Mouse (Mus musculus): ENCODE results near the gene Rin2. TPM values are rescaled to one million over a fixed set of nuclear protein-coding genes. Genes with fewer than 3 reads are reported as not detected.
A peak's percentile ranks its signal among the peaks of the same experiment; 100 is the strongest.

Rin2 gene
- polyA plus RNA-seq, 1 experiment from 2014 or later, result 32.5 TPM

DNA sequence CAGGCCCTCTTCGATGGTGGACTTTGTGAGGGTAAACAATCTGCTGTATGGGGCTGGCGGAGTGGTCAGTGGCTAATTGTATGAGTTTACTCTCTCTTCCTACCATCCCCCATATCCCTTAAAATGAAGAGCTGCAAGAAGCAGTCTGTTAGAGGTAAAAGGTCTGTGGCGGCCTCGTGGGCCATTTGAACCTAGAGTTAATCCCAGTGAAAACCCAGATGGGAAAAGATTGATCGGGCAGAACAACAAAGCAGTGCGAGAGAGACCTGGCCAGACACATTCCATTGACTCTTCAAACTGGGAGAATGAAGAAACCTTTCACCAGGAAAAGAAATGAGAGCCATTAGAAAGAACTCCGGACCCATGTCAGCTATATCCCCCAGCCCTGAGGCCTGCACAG, 11.1 kb upstream of the Rin2 start:
- H3K4me2 ChIP-seq (replicated peaks; ENCODE audit: low read depth, low read length), result no peak overlapping the region

DNA sequence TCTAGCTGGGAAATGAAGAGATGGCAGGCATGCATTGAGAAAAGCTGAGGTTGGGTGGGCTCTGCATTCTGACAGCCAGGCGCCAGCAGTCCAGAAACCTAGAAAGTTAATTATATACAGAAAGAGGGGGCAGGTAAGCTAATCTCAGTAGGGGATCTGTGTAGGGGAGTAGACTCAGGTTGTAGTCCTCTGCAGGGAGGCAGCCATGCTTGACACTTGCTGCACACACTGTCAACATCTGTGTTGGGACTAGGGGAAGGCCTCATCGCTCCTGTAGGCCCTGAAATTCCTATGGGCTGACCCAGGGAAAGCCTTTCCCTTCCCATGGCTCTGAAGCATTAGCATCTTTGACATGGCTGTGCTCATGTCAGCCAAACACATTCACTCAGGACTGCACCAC, 10.7 kb upstream of the Rin2 start:
- WGBS, result 56% methylated on average over 2 of the region's 2 CpGs
- ATAC-seq (ENCODE audit: low FRiP score, low TSS enrichment), result peak; percentile 98
- H3K27ac ChIP-seq (ENCODE audit: low read length), result peak overlapping the region; percentile 96

More for the DNA sequence above, 11.1 kb upstream of the Rin2 start:
- ATAC-seq (ENCODE audit: low FRiP score, low TSS enrichment), result peak; percentile 58
- no peaks in the 10 kb centered on the region for H3K9me3 ChIP-seq (ENCODE audit: low read length)
- H3K4me3 ChIP-seq (ENCODE audit: low read length), result no peak overlapping the region
- no peak overlapping the region for H3K9ac ChIP-seq (replicated peaks; ENCODE audit: low read length)
- WGBS, result 62% methylated on average over 7 of the region's 7 CpGs
- H3K27me3 ChIP-seq (ENCODE audit: insufficient read depth, low read length), result no peaks in the 10 kb centered on the region
- no peaks in the 10 kb centered on the region for H3K36me3 ChIP-seq (ENCODE audit: insufficient read depth, low read length)
- peaks cover 14% of the 10 kb centered on the region; the same call in 1 of the 2 replicates for H3K4me1 ChIP-seq (ENCODE audit: insufficient read depth, low read length)
- H3K27ac ChIP-seq (ENCODE audit: low read length), result peak overlapping the region; percentile 96

GRCm38 (mm10) chr2:145668135-145668534, 6.9 kb upstream of the Rin2 start:
- H3K36me3 ChIP-seq (ENCODE audit: insufficient read depth, low read length), result no peaks in the 10 kb centered on the region
- H3K9me3 ChIP-seq (ENCODE audit: low read length), result no peaks in the 10 kb centered on the region
- no peaks in the 10 kb centered on the region for H3K27me3 ChIP-seq (ENCODE audit: insufficient read depth, low read length)
- no peak overlapping the region for H3K9ac ChIP-seq (replicated peaks; ENCODE audit: low read length)
- no peak overlapping the region for H3K27ac ChIP-seq (ENCODE audit: low read length)
- H3K4me3 ChIP-seq (ENCODE audit: low read length), result no peak overlapping the region
- no peak overlapping the region for H3K4me2 ChIP-seq (replicated peaks; ENCODE audit: low read depth, low read length)
- ATAC-seq (ENCODE audit: low FRiP score, low TSS enrichment), result no peak
- peaks cover 14% of the 10 kb centered on the region; the same call in 1 of the 2 replicates for H3K4me1 ChIP-seq (ENCODE audit: insufficient read depth, low read length)
- WGBS, result 82% methylated on average over 4 of the region's 4 CpGs

More for the DNA sequence above, 10.7 kb upstream of the Rin2 start:
- Histone ChIP-seq H3K4me3 (ENCODE audit: low read length) (no peak overlapping the region), H3K36me3 (ENCODE audit: insufficient read depth, low read length) (no peaks in the 10 kb centered on the region), H3K4me1 (ENCODE audit: insufficient read depth, low read length) (peaks cover 14% of the 10 kb centered on the region; the same call in 1 of the 2 replicates), H3K27me3 (ENCODE audit: insufficient read depth, low read length) (no peaks in the 10 kb centered on the region), H3K9me3 (ENCODE audit: low read length) (no peaks in the 10 kb centered on the region), H3K4me2 (replicated peaks; ENCODE audit: low read depth, low read length) (no peak overlapping the region), H3K9ac (replicated peaks; ENCODE audit: low read length) (no peak overlapping the region)

DNA sequence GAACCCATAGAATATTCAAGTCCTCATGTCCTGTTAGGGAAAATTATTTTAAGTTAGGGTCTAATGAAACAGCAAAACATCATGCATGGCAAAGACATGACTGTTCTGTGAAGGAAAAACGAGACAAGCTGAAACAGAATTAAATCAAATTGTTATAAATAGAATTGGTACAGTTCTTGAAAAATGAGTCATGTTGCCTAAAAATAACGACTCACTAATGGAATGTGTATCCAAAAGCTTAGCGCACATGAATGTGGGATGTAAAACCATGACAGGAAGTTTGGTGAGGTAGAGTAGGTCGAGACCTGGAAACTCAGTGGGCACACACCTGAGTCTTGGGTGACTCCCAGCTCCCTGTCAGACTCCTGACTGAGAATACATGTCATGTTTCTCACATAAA, 4.9 kb upstream of the Rin2 start:
- no peak for ATAC-seq (ENCODE audit: low FRiP score, low TSS enrichment)
- 84% methylated on average over 4 of the region's 4 CpGs for whole genome bisulfite sequencing

DNA sequence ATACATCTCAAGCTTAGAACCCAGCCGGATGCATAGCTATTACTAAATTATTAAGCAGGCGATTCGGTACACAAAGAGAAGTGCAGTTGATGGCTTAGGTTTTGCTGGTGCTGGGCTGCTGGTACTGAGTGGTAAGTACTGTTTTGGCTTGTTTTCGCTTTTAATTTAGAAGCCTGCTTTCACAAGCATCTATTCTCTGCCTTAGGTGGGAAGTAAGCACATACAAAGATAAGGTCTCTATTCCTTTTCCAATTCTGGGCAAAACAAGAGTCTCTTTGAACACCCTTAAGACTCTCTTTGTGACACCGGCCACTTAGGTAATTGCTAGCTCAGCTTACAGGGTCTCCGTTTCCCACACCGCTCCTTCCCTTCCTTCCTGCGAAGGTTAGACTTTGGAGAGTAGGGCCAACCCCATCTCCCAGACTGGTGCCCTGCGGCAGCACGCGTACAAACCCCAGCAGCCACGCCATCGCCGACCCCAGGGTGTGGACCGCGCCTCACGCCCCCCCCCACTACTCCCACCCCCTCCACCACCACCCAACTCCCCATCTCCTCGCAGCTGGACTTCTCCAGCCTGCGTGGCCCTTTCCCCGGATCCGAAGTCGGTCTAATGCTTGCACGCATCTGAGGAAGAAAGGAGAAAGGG, 396 bp upstream of the Rin2 start:
- H3K27me3 ChIP-seq (ENCODE audit: insufficient read depth, low read length), result no peaks in the 10 kb centered on the region
- H3K36me3 ChIP-seq (ENCODE audit: insufficient read depth, low read length), result peaks cover 3% of the 10 kb centered on the region; the same call in 1 of the 2 replicates
- H3K9ac ChIP-seq (replicated peaks; ENCODE audit: low read length), result peak overlapping the region; percentile 87
- H3K4me3 ChIP-seq (ENCODE audit: low read length), result peak overlapping the region; percentile 71
- WGBS, result 2% methylated on average over 21 of the region's 23 CpGs
- peak overlapping the region; percentile 87 for H3K4me2 ChIP-seq (replicated peaks; ENCODE audit: low read depth, low read length)
- H3K9me3 ChIP-seq (ENCODE audit: low read length), result peaks cover 8% of the 10 kb centered on the region
- peak; percentile 32 for ATAC-seq (ENCODE audit: low FRiP score, low TSS enrichment)
- peak overlapping the region; percentile 93 for H3K27ac ChIP-seq (ENCODE audit: low read length)
- peaks cover 48% of the 10 kb centered on the region for H3K4me1 ChIP-seq (ENCODE audit: insufficient read depth, low read length)

More for the DNA sequence above, 4.9 kb upstream of the Rin2 start:
- no peaks in the 10 kb centered on the region for H3K36me3 ChIP-seq (ENCODE audit: insufficient read depth, low read length)
- no peaks in the 10 kb centered on the region for H3K9me3 ChIP-seq (ENCODE audit: low read length)
- no peaks in the 10 kb centered on the region for H3K27me3 ChIP-seq (ENCODE audit: insufficient read depth, low read length)
- H3K4me2 ChIP-seq (replicated peaks; ENCODE audit: low read depth, low read length), result no peak overlapping the region
- H3K27ac ChIP-seq (ENCODE audit: low read length), result no peak overlapping the region
- no peak overlapping the region for H3K4me3 ChIP-seq (ENCODE audit: low read length)
- no peak overlapping the region for H3K9ac ChIP-seq (replicated peaks; ENCODE audit: low read length)
- H3K4me1 ChIP-seq (ENCODE audit: insufficient read depth, low read length), result peaks cover 17% of the 10 kb centered on the region

DNA sequence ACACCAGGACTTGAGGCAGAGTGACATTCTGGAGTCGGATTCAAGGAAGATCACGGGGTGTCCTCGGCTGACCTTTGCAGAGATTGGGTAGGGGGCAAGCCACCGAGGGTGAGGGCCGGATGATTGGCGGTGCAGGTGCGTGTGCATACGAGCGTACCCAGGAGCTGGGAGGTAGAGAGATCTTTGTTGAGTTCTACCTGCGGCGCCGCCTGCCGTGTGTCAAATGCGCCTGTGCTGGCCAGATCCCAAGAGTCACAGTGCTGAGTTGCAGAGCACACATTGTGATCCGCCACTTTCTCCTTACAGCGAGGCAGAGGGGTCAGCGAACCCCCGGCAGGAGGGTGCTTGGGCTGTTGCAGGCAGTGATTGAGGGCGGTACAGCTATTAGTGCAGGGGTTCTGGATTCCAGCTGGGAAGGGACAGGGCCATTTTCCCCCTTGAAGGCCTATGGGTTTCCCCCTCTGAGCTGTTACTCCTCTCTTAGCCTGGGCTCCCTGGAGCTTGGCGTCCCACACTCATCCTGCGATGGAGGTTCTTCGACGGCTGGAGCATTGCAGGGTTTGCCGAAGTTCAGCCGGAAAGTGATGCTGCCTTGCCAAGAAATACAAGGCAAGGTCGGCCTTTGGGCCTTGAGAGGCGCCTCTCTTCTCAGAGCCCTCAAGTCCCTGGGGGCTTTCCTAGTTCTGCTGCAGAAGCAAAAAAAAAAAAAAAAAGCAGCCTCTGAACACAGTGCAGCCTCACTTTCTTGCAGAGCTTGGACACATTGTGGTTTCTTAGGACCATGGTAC, 935 bp downstream of the Rin2 start:
- no peaks in the 10 kb centered on the region for H3K27me3 ChIP-seq (ENCODE audit: insufficient read depth, low read length)
- peaks cover 3% of the 10 kb centered on the region; the same call in 1 of the 2 replicates for H3K36me3 ChIP-seq (ENCODE audit: insufficient read depth, low read length)
- H3K4me1 ChIP-seq (ENCODE audit: insufficient read depth, low read length), result peaks cover 62% of the 10 kb centered on the region
- H3K9ac ChIP-seq (replicated peaks; ENCODE audit: low read length), result peak overlapping the region; percentile 87
- peak overlapping the region; percentile 93 for H3K27ac ChIP-seq (ENCODE audit: low read length)
- under 1% methylated on average over 27 of the region's 27 CpGs for WGBS
- peak; percentile 46 for ATAC-seq (ENCODE audit: low FRiP score, low TSS enrichment)
- H3K4me3 ChIP-seq (ENCODE audit: low read length), result peak overlapping the region; percentile 71
- peaks cover 8% of the 10 kb centered on the region for H3K9me3 ChIP-seq (ENCODE audit: low read length)
- peak overlapping the region; percentile 87 for H3K4me2 ChIP-seq (replicated peaks; ENCODE audit: low read depth, low read length)

DNA sequence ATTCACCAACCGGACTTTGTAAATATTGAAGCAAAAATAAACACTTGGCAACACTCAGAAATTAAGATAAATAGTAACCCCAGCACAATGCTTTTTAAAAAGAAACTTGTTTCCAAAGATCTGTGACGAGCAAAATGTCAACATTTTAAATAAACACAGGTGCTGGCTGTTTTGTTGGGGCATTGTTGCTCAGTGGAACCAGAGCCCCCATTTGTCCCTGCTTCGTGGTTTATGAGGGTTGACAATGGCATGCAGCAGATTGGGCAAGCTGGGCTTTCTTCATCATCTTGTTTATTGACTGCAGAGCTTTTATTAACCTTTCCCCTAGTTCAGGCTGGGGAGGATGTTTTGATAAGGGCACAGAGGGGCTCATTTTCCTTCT, 1.5 kb downstream of the Rin2 start:
- peak overlapping the region; percentile 87; the same call in 1 of the 2 replicates for H3K9ac ChIP-seq (replicated peaks; ENCODE audit: low read length)

DNA sequence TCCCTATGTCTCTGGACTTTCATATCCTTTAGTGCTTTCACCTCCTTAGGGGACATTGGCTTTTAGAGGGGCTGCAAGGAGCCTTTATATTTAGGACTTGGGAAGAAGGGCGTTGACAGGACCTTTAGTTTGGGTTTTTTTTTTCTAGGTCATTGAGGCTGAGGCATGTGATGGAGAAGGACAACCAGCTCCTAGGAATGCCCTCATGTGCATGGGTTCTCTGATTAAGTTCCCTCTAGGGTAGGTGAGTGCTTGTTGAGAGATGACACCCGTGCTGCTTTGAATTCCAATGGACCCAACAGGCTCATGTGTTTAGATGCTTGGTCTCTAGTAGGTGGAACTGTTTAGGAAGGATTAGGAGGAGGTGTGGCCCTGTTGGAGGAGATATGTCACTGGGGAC, 1.9 kb downstream of the Rin2 start:
- Histone ChIP-seq H3K4me1 (ENCODE audit: insufficient read depth, low read length) (peaks cover 70% of the 10 kb centered on the region), H3K36me3 (ENCODE audit: insufficient read depth, low read length) (peaks cover 3% of the 10 kb centered on the region; the same call in 1 of the 2 replicates), H3K4me3 (ENCODE audit: low read length) (peak overlapping the region; percentile 71), H3K9ac (replicated peaks; ENCODE audit: low read length) (no peak overlapping the region), H3K27ac (ENCODE audit: low read length) (peak overlapping the region; percentile 93), H3K9me3 (ENCODE audit: low read length) (peaks cover 8% of the 10 kb centered on the region), H3K4me2 (replicated peaks; ENCODE audit: low read depth, low read length) (peak overlapping the region; percentile 87), H3K27me3 (ENCODE audit: insufficient read depth, low read length) (no peaks in the 10 kb centered on the region)
- 27% methylated on average over 2 of the region's 2 CpGs for WGBS
- ATAC-seq (ENCODE audit: low FRiP score, low TSS enrichment), result no peak

More for the DNA sequence above, 1.5 kb downstream of the Rin2 start:
- Histone ChIP-seq H3K4me1 (ENCODE audit: insufficient read depth, low read length) (peaks cover 68% of the 10 kb centered on the region), H3K4me3 (ENCODE audit: low read length) (peak overlapping the region; percentile 71), H3K9me3 (ENCODE audit: low read length) (peaks cover 8% of the 10 kb centered on the region), H3K27ac (ENCODE audit: low read length) (peak overlapping the region; percentile 93), H3K4me2 (replicated peaks; ENCODE audit: low read depth, low read length) (peak overlapping the region; percentile 87), H3K36me3 (ENCODE audit: insufficient read depth, low read length) (peaks cover 3% of the 10 kb centered on the region; the same call in 1 of the 2 replicates), H3K27me3 (ENCODE audit: insufficient read depth, low read length) (no peaks in the 10 kb centered on the region)
- 14% methylated on average over 3 of the region's 3 CpGs for WGBS
- no peak; the same call in 1 of the 2 replicates for ATAC-seq (ENCODE audit: low FRiP score, low TSS enrichment)

GRCm38 (mm10) chr2:145680141-145680540, 5.1 kb downstream of the Rin2 start:
- no peak for ATAC-seq (ENCODE audit: low FRiP score, low TSS enrichment)
- Histone ChIP-seq H3K9me3 (ENCODE audit: low read length) (peaks cover 8% of the 10 kb centered on the region), H3K4me2 (replicated peaks; ENCODE audit: low read depth, low read length) (no peak overlapping the region), H3K9ac (replicated peaks; ENCODE audit: low read length) (no peak overlapping the region), H3K4me1 (ENCODE audit: insufficient read depth, low read length) (peaks cover 79% of the 10 kb centered on the region), H3K27ac (ENCODE audit: low read length) (peak overlapping the region; percentile 61; the same call in 1 of the 2 replicates), H3K27me3 (ENCODE audit: insufficient read depth, low read length) (no peaks in the 10 kb centered on the region), H3K36me3 (ENCODE audit: insufficient read depth, low read length) (peaks cover 7% of the 10 kb centered on the region; the same call in 1 of the 2 replicates), H3K4me3 (ENCODE audit: low read length) (no peak overlapping the region)
- 29% methylated on average over 2 of the region's 2 CpGs for whole genome bisulfite sequencing
